Mouse (Mus musculus): ENCODE measurements around the gene Abl1. TPM values are rescaled to one million over a fixed set of nuclear protein-coding genes. Genes with fewer than 3 reads are reported as not detected.

The Abl1 gene
- 48.4 and 49.0 TPM in 2 replicates for polyA plus RNA-seq (2014; fragmentation: Nextera tagmentation; extraction: Ambion mirVana)

DNA sequence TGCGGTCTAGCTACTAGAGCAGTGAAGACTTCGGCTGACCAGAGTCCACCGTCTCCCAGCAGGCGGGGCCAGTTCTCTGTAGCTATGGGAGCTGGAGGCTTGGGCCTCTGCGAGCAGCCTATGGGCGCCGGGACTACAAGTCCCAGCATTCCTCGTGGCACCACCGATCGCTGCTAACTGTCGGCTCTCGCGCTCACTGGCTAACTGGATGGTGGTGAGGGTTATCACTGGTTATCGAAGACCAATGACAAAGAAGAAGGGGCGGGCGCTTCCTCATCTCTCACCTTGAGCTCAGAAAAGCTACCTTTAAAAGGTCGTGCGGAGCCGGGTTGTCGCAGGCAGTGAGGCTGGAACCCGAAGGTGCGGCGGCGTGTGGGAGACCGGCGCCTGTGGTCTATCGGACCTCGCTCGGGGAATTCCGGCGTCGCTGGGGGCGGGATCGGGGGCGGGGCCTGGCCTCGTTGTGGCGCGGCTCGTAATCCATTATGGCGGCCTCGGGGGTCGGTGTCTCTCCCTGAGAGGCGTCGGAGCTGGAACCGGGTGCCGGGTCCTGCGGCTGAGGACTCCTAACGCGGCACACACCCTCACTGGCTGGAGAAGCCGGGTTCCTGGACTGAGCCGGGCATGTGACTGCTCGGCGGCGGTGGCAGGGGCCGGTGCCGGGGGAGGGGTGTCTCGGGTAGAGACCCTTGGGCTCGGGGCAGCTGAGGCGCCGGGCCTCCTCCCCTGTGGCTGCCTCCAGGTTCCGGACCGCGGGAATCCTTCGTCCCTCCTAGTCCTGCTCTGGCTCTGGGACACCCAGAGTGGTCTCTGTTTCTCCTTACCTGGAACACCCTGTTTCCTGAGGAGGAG lies at the start of gene Abl1:
TSS of gene Abl1 (plus strand) at position 303 of the 852 bp plus-strand sequence.
- Histone ChIP-seq H3K9me3 (ENCODE audit: control insufficient read depth, low read length) (no peaks in the 10 kb centered on the region), H3K4me1 (ENCODE audit: control insufficient read depth, insufficient read depth, low read length) (peaks cover 17% of the 10 kb centered on the region; the same call in 1 of the 2 replicates), H3K27me3 (ENCODE audit: control insufficient read depth, insufficient read depth, low read length) (no peaks in the 10 kb centered on the region), H3K9ac (ENCODE audit: low read length) (peak within 1 kb of the TSS; percentile 82), H3K36me3 (ENCODE audit: control insufficient read depth, insufficient read depth, low read length) (no peaks in the 10 kb centered on the region), H3K4me2 (ENCODE audit: low read depth) (peak within 1 kb of the TSS; percentile 74), H3K27ac (ENCODE audit: low read depth, low read length) (peak within 1 kb of the TSS; percentile 91), H3K4me3 (ENCODE audit: low read depth, low read length) (peak within 1 kb of the TSS; percentile 77)
- WGBS: under 1% methylated on average over 63 of the region's 64 CpGs
- DNase-seq (ENCODE audit: low spot score): peak; percentile 96
- ATAC-seq (ENCODE audit: insufficient read depth, low FRiP score, low TSS enrichment): peak; percentile 99

DNA sequence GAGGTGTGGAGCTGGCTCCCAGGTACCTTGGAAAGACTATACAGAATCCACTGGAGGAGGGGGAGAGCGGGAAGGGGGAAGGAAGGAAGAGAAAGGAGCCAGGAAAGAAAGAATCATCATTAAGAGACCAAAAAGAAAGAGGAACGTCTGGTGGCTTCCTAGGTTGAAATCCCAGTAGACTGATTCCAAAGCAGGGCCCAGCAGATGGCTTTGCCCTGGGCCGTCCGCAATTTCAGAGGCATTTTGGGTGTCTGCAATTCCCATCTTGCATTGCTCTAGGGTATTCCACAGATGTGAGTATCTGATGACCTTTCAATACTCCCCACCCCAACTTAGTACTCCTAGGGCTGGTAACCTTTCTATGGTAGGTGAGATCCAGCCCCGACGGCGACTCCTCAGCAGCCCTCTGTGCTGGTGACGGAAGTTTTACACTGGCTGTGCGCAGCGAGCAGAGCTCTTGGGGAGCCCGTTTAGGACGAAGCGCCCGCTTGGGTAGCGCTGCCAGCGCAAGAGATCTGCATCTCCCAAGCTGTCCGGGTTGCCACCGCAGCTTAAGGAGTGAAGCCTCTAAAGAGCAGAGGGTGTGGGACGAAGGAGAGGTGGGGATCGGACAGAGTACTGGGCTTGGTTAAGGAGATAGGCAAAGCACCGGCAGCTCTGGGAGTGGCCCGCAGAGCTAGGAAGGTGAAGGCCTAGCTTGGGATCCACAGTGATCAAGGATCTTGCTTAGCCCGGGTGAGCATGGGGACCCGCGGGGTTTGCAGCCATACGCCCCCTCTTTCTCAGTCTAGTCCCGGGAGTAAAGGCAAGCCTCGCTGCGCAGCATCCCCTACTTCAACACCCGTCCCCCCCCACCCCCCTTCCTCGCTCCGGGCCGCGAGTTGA lies 49.4 kb upstream of the Abl1 start:
- H3K27me3 ChIP-seq (ENCODE audit: control insufficient read depth, insufficient read depth, low read length): peaks cover 96% of the 10 kb centered on the region
- peak overlapping the region; percentile 53 for H3K4me2 ChIP-seq (ENCODE audit: low read depth)
- DNase-seq (ENCODE audit: low spot score) (peak; percentile 60), ATAC-seq (ENCODE audit: insufficient read depth, low FRiP score, low TSS enrichment) (no peak)
- 0 out of 2 replicates have a peak overlapping the region, but pooled peaks have one; percentile 41 for H3K9ac ChIP-seq (ENCODE audit: low read length)
- peak overlapping the region; percentile 31 for H3K4me3 ChIP-seq (ENCODE audit: low read depth, low read length)
- H3K27ac ChIP-seq (ENCODE audit: low read depth, low read length): peak overlapping the region; percentile 39; the same call in 1 of the 2 replicates
- H3K9me3 ChIP-seq (ENCODE audit: control insufficient read depth, low read length): no peaks in the 10 kb centered on the region
- WGBS: under 1% methylated on average over 34 of the region's 34 CpGs
- H3K36me3 ChIP-seq (ENCODE audit: control insufficient read depth, insufficient read depth, low read length): no peaks in the 10 kb centered on the region
- H3K4me1 ChIP-seq (ENCODE audit: control insufficient read depth, insufficient read depth, low read length): peaks cover 39% of the 10 kb centered on the region

GRCm38 (mm10) chr2:31639466-31639760 lies 48.8 kb upstream of the Abl1 start:
- H3K4me1 ChIP-seq (ENCODE audit: control insufficient read depth, insufficient read depth, low read length): peaks cover 39% of the 10 kb centered on the region
- no peaks in the 10 kb centered on the region for H3K36me3 ChIP-seq (ENCODE audit: control insufficient read depth, insufficient read depth, low read length)
- no peak overlapping the region for H3K9ac ChIP-seq (ENCODE audit: low read length)
- H3K4me2 ChIP-seq (ENCODE audit: low read depth): peak overlapping the region; percentile 53
- no peaks in the 10 kb centered on the region for H3K9me3 ChIP-seq (ENCODE audit: control insufficient read depth, low read length)
- H3K27ac ChIP-seq (ENCODE audit: low read depth, low read length): no peak overlapping the region
- H3K4me3 ChIP-seq (ENCODE audit: low read depth, low read length): peak overlapping the region; percentile 31
- whole genome bisulfite sequencing: 0% methylated on average over 12 of the region's 13 CpGs
- DNase-seq (ENCODE audit: low spot score) (no peak), ATAC-seq (ENCODE audit: insufficient read depth, low FRiP score, low TSS enrichment) (peak; percentile 17; the same call in 1 of the 2 replicates)
- peaks cover 96% of the 10 kb centered on the region for H3K27me3 ChIP-seq (ENCODE audit: control insufficient read depth, insufficient read depth, low read length)

GRCm38 (mm10) chr2:31639901-31640608 lies 48.1 kb upstream of the Abl1 start, which contains the start of gene Prdm12:
Gene Prdm12 (plus strand): TSS chr2:31640037.
- under 1% methylated on average over 41 of the region's 41 CpGs for WGBS
- H3K9ac ChIP-seq (ENCODE audit: low read length): peak within 1 kb of the TSS; percentile 18
- H3K4me2 ChIP-seq (ENCODE audit: low read depth): peak within 1 kb of the TSS; percentile 53
- ATAC-seq (ENCODE audit: insufficient read depth, low FRiP score, low TSS enrichment) (no peak), DNase-seq (ENCODE audit: low spot score) (peak; percentile 48)
- no peaks in the 10 kb centered on the region for H3K9me3 ChIP-seq (ENCODE audit: control insufficient read depth, low read length)
- peak within 1 kb of the TSS; percentile 31 for H3K4me3 ChIP-seq (ENCODE audit: low read depth, low read length)
- H3K36me3 ChIP-seq (ENCODE audit: control insufficient read depth, insufficient read depth, low read length): no peaks in the 10 kb centered on the region
- peaks cover 96% of the 10 kb centered on the region for H3K27me3 ChIP-seq (ENCODE audit: control insufficient read depth, insufficient read depth, low read length)
- H3K4me1 ChIP-seq (ENCODE audit: control insufficient read depth, insufficient read depth, low read length): peaks cover 39% of the 10 kb centered on the region
- no peak within 1 kb of the TSS; the same call in 1 of the 2 replicates for H3K27ac ChIP-seq (ENCODE audit: low read depth, low read length)

DNA sequence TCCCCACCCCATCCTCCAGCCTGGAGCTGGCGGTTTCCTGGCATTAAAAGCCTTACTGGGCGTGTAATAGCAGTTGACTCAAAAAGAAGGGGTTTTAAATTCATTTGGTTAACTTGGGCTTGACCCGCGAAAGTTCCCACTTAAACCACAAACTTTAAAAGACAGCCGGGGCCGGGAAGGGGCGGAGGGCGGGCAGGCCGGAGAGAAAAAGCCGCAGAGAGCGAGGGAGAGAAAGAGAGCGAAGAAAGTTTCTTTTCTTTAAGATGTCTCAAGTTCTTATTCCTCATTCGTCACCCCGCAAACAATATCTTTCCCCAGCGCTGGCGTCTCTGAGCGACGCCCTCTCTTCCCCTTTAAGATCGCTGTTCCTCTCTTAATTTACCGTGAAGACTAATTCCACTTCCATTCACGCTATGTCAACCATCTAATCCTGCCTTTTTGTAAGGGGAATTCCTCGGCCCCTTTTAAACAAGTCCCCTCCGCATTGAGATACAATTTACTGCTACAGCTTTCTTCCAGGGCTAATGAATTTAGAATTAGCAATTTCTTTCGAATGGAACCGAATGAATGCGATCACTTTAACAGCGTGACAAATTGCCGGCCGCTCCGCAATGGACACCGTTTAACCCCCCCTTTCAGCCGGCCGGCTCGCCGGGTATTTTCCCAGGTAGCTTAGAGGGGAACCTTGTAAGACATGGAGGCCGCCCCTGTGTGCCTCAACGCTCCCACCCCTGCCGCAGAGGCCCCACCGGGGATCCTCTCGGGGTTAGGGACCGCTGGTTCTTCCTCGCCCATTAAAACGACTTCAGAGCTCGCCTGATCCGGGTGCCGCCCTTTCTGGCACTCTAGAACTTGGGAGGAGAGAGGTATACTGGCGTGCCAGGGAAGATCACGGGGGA lies 47.3 kb upstream of the Abl1 start:
- ATAC-seq (ENCODE audit: insufficient read depth, low FRiP score, low TSS enrichment) (peak; percentile 28; the same call in 1 of the 2 replicates), DNase-seq (ENCODE audit: low spot score) (peak; percentile 68)
- WGBS: under 1% methylated on average over 48 of the region's 48 CpGs
- Histone ChIP-seq H3K4me2 (ENCODE audit: low read depth) (peak overlapping the region; percentile 33; the same call in 1 of the 2 replicates), H3K4me3 (ENCODE audit: low read depth, low read length) (peak overlapping the region; percentile 31), H3K9me3 (ENCODE audit: control insufficient read depth, low read length) (no peaks in the 10 kb centered on the region), H3K27me3 (ENCODE audit: control insufficient read depth, insufficient read depth, low read length) (peaks cover 96% of the 10 kb centered on the region), H3K9ac (ENCODE audit: low read length) (peak overlapping the region; percentile 42), H3K27ac (ENCODE audit: low read depth, low read length) (no peak overlapping the region), H3K36me3 (ENCODE audit: control insufficient read depth, insufficient read depth, low read length) (no peaks in the 10 kb centered on the region), H3K4me1 (ENCODE audit: control insufficient read depth, insufficient read depth, low read length) (peaks cover 31% of the 10 kb centered on the region)

DNA sequence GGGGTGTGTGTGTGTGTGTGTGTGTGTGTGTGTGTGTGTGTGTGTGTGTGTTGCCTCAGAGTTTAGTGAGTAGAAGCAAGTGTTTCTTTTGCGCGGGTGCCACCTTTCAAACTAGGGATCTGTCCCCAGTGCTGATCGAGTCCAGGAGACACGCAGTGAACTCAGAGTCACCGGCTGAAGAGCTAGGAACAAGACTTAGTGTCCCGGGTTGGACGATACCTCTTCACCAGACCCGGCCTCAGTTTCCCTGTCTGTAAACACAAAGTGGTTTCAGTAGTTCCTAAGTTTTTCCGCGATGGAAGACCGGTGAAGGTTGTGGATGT lies 46.7 kb upstream of the Abl1 start:
- ATAC-seq (ENCODE audit: insufficient read depth, low FRiP score, low TSS enrichment): no peak
- H3K36me3 ChIP-seq (ENCODE audit: control insufficient read depth, insufficient read depth, low read length): no peaks in the 10 kb centered on the region
- peaks cover 96% of the 10 kb centered on the region for H3K27me3 ChIP-seq (ENCODE audit: control insufficient read depth, insufficient read depth, low read length)
- peak overlapping the region; percentile 31 for H3K4me3 ChIP-seq (ENCODE audit: low read depth, low read length)
- no peak overlapping the region for H3K27ac ChIP-seq (ENCODE audit: low read depth, low read length)
- peak overlapping the region; percentile 33 for H3K4me2 ChIP-seq (ENCODE audit: low read depth)
- no peaks in the 10 kb centered on the region for H3K9me3 ChIP-seq (ENCODE audit: control insufficient read depth, low read length)
- peak overlapping the region; percentile 42 for H3K9ac ChIP-seq (ENCODE audit: low read length)
- no peak for DNase-seq (ENCODE audit: low spot score)
- peaks cover 25% of the 10 kb centered on the region for H3K4me1 ChIP-seq (ENCODE audit: control insufficient read depth, insufficient read depth, low read length)
- under 1% methylated on average over 11 of the region's 11 CpGs for WGBS

GRCm38 (mm10) chr2:31641929-31642328 lies 46.2 kb upstream of the Abl1 start:
- Histone ChIP-seq H3K27ac (ENCODE audit: low read depth, low read length) (no peak overlapping the region), H3K4me1 (ENCODE audit: control insufficient read depth, insufficient read depth, low read length) (peaks cover 22% of the 10 kb centered on the region), H3K4me2 (ENCODE audit: low read depth) (peak overlapping the region; percentile 30), H3K36me3 (ENCODE audit: control insufficient read depth, insufficient read depth, low read length) (no peaks in the 10 kb centered on the region), H3K9me3 (ENCODE audit: control insufficient read depth, low read length) (no peaks in the 10 kb centered on the region), H3K9ac (ENCODE audit: low read length) (peak overlapping the region; percentile 42), H3K27me3 (ENCODE audit: control insufficient read depth, insufficient read depth, low read length) (peaks cover 97% of the 10 kb centered on the region), H3K4me3 (ENCODE audit: low read depth, low read length) (peak overlapping the region; percentile 31)
- ATAC-seq (ENCODE audit: insufficient read depth, low FRiP score, low TSS enrichment) (no peak), DNase-seq (ENCODE audit: low spot score) (no peak)
- 1% methylated on average over 18 of the region's 18 CpGs for WGBS
